Mouse (Mus musculus) kidney, postnatal 4 days (tissue): ENCODE results near the gene Bloc1s1.

ENCODE experiments used
- DNase-seq, 2 experiments: peaks; one replicate each; pipeline ENCODE4 v3.0.0; 2021; ENCODE audit warnings: mixed read lengths in 2 of 2

Gene Bloc1s1

GRCm38 (mm10) chr10:128929638-128930378 is 6.0 kb upstream of the Bloc1s1 start:
- DNase-seq = no peak

DNA sequence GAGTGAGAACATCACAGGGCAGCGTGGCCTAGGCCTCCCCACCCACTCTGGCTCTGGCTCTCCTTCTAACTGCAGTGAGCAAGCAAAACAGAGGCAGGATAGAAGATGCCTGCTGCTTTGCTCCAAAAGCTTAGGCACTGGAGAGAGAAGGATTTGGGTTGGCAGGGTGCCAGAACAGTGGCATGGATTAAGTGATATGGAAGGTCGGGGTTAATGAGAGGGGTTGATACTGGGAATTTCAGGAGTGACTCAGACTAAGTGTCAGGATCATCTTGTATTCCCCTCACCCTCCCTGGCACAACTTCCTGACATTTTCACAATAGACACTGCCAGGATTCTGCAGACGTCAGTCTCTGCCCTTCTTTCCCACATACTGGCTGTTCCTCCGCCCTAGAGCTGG is 4.5 kb upstream of the Bloc1s1 start:
- DNase-seq = no peak

DNA sequence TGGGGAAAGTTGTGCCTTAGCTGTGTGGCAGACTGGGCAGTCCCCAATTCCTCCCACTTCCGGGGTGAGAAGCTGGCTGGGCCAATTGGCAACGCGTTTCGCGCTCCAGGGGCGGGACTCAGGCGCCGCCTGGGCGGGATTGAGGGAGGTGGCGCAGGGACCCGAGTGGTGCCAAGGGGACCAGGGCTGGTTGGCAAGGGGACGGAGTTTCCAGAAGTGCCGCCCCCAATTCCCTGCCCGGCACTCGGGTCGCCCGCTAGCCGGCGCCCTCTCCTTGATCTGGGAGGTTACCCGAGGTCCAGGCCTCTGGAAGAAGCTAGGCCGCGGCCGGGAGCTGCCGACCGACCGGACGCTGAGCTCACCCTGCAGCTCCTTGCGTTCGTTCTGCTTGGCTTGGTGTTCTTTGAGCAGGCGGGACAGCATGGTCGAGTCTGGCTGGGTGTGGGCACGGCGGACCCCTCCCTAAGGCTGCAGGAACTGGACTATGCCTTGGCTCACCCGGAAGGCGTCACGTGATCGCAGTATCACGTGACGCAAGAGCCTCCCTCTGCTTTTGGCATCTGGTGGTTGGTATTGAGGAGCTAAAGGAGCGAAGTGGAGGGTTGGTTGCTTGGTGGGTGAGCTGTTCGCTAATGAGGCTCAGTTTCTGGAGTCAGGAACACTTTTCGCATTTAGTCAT is 683 bp downstream of the Bloc1s1 start:
- DNase-seq = peak; percentile 95 to 96

GRCm38 (mm10) chr10:128922822-128923012 is 1.1 kb downstream of the Bloc1s1 start, which contains the start of gene Rdh5:
TSS of gene Rdh5 (minus strand) at chr10:128922888.
- DNase-seq = no peak

DNA sequence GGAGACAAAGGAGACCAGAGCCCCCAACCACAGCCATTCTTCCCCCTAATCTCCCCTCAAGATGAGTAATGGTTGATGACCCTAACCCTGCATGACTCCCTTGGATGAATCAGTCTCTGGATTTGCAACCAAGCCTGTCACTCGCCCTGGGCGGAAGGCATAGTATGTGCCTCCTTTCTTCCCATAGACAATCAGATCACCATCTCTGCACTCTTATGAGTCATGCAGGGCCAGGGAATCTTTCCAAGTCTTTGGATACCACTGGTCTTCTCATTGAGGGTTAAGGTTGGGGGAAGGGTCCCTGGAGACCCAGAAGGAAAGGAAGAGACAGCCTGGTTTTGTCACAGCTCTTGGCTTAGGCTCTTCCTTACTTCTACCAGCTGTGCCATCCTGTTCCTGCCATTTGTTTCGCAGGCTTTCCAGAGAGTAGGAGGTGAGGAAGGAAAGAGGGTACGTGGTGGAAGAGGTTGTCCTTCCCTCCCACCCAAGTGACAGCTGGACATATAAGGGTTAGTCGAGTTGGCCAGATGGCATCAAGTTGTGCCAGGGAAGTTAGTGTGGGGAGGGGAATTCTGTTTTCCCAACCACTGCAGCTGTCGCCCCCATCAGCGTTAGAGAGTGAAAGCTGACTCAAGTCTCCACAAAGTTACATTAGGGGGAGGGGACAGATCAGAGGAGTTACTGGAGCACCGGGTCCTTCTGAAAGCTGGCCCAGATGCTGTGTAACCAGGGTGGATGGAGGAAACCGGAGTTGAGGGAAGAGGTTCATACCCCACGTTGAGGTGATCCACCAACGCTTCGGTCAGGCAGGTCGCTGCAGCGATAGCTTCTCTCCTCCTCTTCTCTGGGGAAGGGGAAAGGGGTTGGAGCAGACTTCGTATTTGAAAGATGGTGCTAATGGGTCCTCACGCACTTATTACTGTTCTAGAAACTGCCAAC is 1.7 kb downstream of the Bloc1s1 start:
- DNase-seq = no peak

DNA sequence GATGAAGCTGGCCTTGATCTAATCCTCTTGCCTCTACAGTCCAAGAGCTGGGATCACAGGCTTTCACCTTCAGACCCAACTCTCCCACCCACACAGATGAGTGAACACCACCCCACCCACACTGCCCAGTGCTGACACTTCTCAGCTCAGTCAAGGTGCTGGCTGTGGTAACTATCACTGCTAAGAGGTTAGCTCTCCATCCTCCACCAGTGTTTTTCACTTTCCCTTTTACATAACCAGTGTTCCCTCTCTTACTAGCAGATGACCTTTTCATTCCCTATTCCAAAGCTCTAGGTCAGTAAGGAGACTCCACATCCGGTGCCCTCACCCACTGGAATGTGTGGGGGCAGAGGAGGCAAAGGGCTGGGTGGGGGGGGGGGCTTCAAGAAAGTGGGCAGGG is 2.6 kb downstream of the Bloc1s1 start:
- no peak for DNase-seq

GRCm38 (mm10) chr10:128920736-128921161 is 3.1 kb downstream of the Bloc1s1 start:
- peak; percentile 50 to 65 for DNase-seq

GRCm38 (mm10) chr10:128919966-128920365 is 3.9 kb downstream of the Bloc1s1 start:
- no peak for DNase-seq

GRCm38 (mm10) chr10:128919203-128919631 is 4.6 kb downstream of the Bloc1s1 start:
- DNase-seq = peak; percentile 59 to 76

GRCm38 (mm10) chr10:128918246-128918645 is 5.6 kb downstream of the Bloc1s1 start:
- peak in 1 of 2 experiments; percentile 42 for DNase-seq

- no peak for DNase-seq
Measured at GRCm38 (mm10) chr10:128917400-128917799, 6.4 kb downstream of the Bloc1s1 start.

- DNase-seq = no peak
Measured at GRCm38 (mm10) chr10:128916665-128917064, 7.2 kb downstream of the Bloc1s1 start.

DNA sequence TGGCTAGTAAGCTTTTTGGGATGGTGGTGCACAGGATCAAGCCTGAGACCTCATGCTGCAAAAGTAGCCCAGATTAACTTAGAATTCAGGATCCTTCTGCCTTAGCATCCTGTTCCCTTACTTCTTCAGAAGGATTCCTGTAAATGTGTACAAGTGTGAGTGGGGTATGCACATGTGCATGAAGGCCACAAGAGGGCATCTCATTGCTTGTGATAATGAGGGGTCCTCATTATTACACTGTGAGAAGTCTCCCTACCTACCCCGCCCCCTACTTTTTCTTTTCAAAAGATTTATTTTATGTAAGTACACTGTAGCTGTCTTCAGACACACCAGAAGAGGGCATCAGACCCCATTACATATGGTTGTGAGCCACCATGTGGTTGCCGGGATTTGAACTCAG is 8.3 kb downstream of the Bloc1s1 start:
- no peak for DNase-seq

DNA sequence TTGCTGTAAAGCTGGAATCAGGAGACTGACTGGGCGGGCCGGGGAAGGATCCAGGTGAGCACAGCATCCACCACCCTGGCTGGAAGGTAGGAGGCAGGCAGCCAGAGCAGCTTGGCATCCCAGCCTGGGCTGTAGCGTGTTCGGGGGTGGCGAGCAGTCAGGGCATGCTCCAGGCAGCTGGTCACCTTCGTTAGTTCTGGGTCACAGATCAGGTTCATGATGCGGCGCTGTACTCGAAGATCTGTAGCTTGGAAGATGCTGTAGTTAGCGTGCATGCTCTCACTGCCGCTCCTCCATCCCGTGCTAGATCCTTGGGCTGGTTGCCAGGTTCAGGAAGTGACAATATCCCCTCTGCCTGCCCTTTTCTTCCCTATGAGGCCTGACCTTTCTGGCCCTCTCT is 10.1 kb downstream of the Bloc1s1 start:
- peak in 1 of 2 experiments; percentile 30 for DNase-seq

DNA sequence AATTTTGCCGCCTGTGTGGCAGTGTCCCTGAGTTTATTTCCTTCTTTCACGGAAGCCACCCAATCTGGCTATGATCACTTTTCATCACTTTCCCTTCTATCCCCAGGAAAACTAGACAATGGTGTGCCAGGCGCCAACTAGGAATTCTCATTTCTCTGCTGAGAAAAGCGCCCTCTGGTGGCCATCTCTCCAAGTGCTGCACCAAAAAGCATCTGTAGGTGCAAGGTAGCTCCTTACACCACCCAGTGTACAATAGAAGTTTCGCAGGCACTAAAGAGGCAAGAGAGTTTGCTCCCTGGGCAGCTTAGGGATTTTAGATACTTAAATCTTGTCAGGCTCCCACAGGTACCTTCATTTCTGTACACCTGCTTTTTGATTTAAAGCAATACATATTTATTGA is 10.6 kb downstream of the Bloc1s1 start:
- DNase-seq = peak; percentile 96

DNA sequence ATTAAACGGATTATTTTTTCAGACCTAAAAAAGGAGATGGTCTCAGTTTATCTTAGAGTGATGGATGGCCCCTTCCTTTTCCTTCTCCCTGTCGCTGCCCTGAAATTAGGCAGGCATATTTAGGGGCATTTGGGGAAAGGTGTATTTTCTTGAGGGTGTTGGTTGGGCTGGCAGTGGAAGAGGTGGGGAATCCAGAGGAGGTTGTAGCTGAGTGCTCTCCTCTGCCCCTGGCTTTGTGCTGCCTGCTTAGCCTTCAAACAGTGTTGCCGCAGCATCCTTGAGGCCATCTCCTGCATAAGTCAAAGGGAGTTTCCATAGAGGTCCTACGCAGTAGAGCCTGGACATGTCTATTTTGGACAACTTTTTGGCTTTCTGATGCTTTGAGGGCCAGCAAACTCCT is 11.0 kb downstream of the Bloc1s1 start:
- no peak for DNase-seq

- no peak for DNase-seq
Measured at GRCm38 (mm10) chr10:128912268-128912667, 11.6 kb downstream of the Bloc1s1 start.

- no peak for DNase-seq
Measured at GRCm38 (mm10) chr10:128911430-128911829, 12.4 kb downstream of the Bloc1s1 start.

GRCm38 (mm10) chr10:128910066-128910841 is 13.6 kb downstream of the Bloc1s1 start:
- peak; percentile 70 to 76 for DNase-seq

GRCm38 (mm10) chr10:128909567-128910028 is 14.2 kb downstream of the Bloc1s1 start:
- DNase-seq = peak; percentile 90 to 95

- DNase-seq = peak in 1 of 2 experiments; percentile 58
Measured at GRCm38 (mm10) chr10:128908778-128909448, 14.9 kb downstream of the Bloc1s1 start.

DNA sequence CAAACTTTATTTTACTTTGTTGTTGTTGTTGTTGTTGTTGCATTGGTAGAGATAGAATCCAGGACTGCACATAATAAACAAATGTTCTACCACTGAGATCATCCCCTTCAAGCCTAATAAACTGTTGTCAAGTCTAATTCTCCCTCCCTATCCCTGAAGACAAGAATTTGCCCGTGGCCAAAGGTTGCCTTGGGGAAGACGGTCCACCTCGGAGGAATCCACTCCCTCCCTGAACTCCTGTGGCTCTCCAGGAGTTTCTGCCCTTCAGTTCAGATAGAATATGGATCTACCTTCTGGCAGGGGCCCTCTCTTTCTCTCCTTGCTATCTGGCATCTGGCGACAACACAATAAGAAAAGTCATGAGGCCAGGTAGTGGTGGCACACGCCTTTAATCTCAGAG is 19.0 kb downstream of the Bloc1s1 start:
- DNase-seq = no peak
